ENCODE assay signal across 9 mouse cellular contexts in the genomic region with DNA sequence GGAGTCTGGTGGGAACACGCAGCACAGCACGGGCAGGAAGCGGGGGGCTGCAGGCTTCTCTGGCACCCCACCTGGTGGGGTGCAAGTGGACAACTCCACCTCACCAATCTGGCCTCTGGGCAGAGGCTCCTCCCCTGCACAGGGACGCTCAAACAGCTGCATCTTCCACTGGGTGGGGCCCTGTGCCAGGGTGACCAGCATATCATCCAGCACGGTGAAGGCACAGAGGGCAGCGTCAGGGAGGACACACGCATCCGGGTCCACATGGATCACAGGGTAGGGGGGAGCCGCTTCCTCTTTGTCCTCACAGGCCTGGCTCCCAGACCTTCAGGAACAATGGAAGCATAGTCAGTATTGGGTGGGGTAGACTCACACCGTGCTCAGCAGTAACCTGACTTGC. TPM values are rescaled to one million over a fixed set of nuclear protein-coding genes. Genes with fewer than 3 reads are reported as not detected.
DNase-seq lines count a peak whose midpoint lies in the region; ATAC-seq lines count a peak whose summit lies in the region.
"Had no signal": no experiment of that assay in that cellular context is flagged by ENCODE, and none has a peak within 500 bp of the region (broad histone marks: within the 10 kb centered on the region; RNA-seq: fewer than 3 reads in every experiment).

No protein-coding gene starts in this region.

- H3K27ac ChIP-seq in liver, embryonic 11.5 days (ENCODE audit: low read depth, low read length) = no peak overlapping the region
- H3K27ac ChIP-seq in forebrain, embryonic 10.5 days = peak overlapping the region; percentile 9; the same call in 1 of the 2 replicates
- no peak overlapping the region for H3K27ac ChIP-seq in intestine, embryonic 15.5 days
- H3K27ac ChIP-seq in neural tube, embryonic 13.5 days (replicated peaks) = peak overlapping the region; percentile 83; the same call in 1 of the 2 replicates

- peak overlapping the region; percentile 76 for H3K4me3 ChIP-seq in liver, embryonic 11.5 days (ENCODE audit: low read depth, low read length)
- H3K4me3 ChIP-seq in forebrain, embryonic 10.5 days = peak overlapping the region; percentile 81
- H3K4me3 ChIP-seq in intestine, embryonic 15.5 days (replicated peaks) = peak overlapping the region; percentile 83
- peak overlapping the region; percentile 88 for H3K4me3 ChIP-seq in neural tube, embryonic 13.5 days

- no peaks in the 10 kb centered on the region for H3K9me3 ChIP-seq in liver, embryonic 11.5 days (ENCODE audit: control insufficient read depth, low read length)
- no peaks in the 10 kb centered on the region for H3K9me3 ChIP-seq in forebrain, embryonic 10.5 days
- H3K9me3 ChIP-seq in intestine, embryonic 15.5 days = no peaks in the 10 kb centered on the region
- H3K9me3 ChIP-seq in neural tube, embryonic 13.5 days = no peaks in the 10 kb centered on the region

- peak overlapping the region; percentile 23; the same call in 1 of the 2 replicates for H3K9ac ChIP-seq in liver, embryonic 11.5 days (ENCODE audit: low read depth, low read length)
- H3K9ac ChIP-seq in intestine, embryonic 15.5 days = peak overlapping the region; percentile 79; the same call in 1 of the 2 replicates
- peak overlapping the region; percentile 87 for H3K9ac ChIP-seq in neural tube, embryonic 13.5 days

- H3K36me3 ChIP-seq in liver, embryonic 11.5 days (ENCODE audit: control insufficient read depth, insufficient read depth, low read length) = peaks cover 35% of the 10 kb centered on the region
- H3K36me3 ChIP-seq in forebrain, embryonic 10.5 days (replicated peaks) = peaks cover 76% of the 10 kb centered on the region
- H3K36me3 ChIP-seq in intestine, embryonic 15.5 days = peaks cover 52% of the 10 kb centered on the region
- peaks cover 74% of the 10 kb centered on the region for H3K36me3 ChIP-seq in neural tube, embryonic 13.5 days

- peak overlapping the region; percentile 98 for H3K4me2 ChIP-seq in liver, embryonic 11.5 days
- H3K4me2 ChIP-seq in intestine, embryonic 15.5 days (replicated peaks) = peak overlapping the region; percentile 94
- H3K4me2 ChIP-seq in neural tube, embryonic 13.5 days = peak overlapping the region; percentile 95

- DNase-seq in liver, embryonic 11.5 days (ENCODE audit: low spot score) = peak; percentile 29
- DNase-seq in liver = no peak
- no peak for DNase-seq in forebrain, embryonic 10.5 days (ENCODE audit: extremely low spot score, low spot score)
- DNase-seq in cerebellum, adult 9-10 months = no peak
- no peak for DNase-seq in gastrocnemius, postnatal 25 days
- DNase-seq in T-cell, adult 2 months (ENCODE audit: low spot score) = no peak
- DNase-seq: thymus, adult 18-20 months had no signal

- ATAC-seq in liver, embryonic 11.5 days (replicated peaks; ENCODE audit: low FRiP score) = no peak
- ATAC-seq in intestine, embryonic 15.5 days = no peak
- no peak for ATAC-seq in neural tube, embryonic 13.5 days (ENCODE audit: low read depth)

- 77% methylated on average over 10 of the region's 10 CpGs for WGBS in liver, embryonic 11.5 days
- 83% methylated on average over 10 of the region's 10 CpGs for WGBS in forebrain, embryonic 10.5 days
- 66% methylated on average over 10 of the region's 10 CpGs for WGBS in intestine, embryonic 15.5 days
- WGBS in neural tube, embryonic 13.5 days = 73% methylated on average over 10 of the region's 10 CpGs

- peaks cover 13% of the 10 kb centered on the region for H3K4me1 ChIP-seq in liver, embryonic 11.5 days (replicated peaks; ENCODE audit: control insufficient read depth, insufficient read depth, low read length)
- H3K4me1 ChIP-seq in forebrain, embryonic 10.5 days = peaks cover 30% of the 10 kb centered on the region
- peaks cover 23% of the 10 kb centered on the region for H3K4me1 ChIP-seq in intestine, embryonic 15.5 days (replicated peaks)
- peaks cover 32% of the 10 kb centered on the region for H3K4me1 ChIP-seq in neural tube, embryonic 13.5 days (replicated peaks)

- no peaks in the 10 kb centered on the region for H3K27me3 ChIP-seq in liver, embryonic 11.5 days (replicated peaks; ENCODE audit: control insufficient read depth, insufficient read depth, low read length)
- H3K27me3 ChIP-seq in forebrain, embryonic 10.5 days (ENCODE audit: poor library complexity, severe bottlenecking) = no peaks in the 10 kb centered on the region
- H3K27me3 ChIP-seq in intestine, embryonic 15.5 days (replicated peaks) = no peaks in the 10 kb centered on the region
- no peaks in the 10 kb centered on the region for H3K27me3 ChIP-seq in neural tube, embryonic 13.5 days

RNA-seq across cellular contexts. Expression of a gene that starts 1.2 kb away (rescaled TPM):
- 22.8 and 23.2 TPM in 2 replicates for polyA plus RNA-seq in liver, embryonic 11.5 days (2014; fragmentation: Nextera tagmentation; extraction: Ambion mirVana)
- polyA plus RNA-seq in forebrain, embryonic 10.5 days (2016; fragmentation: Nextera tagmentation; extraction: Ambion mirVana) = 33.8 and 36.0 TPM in 2 replicates
- polyA plus RNA-seq in intestine, embryonic 15.5 days (2015; fragmentation: Nextera tagmentation; extraction: Ambion mirVana) = 24.2 and 29.4 TPM in 2 replicates
- 53.9 and 59.7 TPM in 2 replicates for polyA plus RNA-seq in neural tube, embryonic 13.5 days (2015; fragmentation: Nextera tagmentation; extraction: Ambion mirVana)
- 10 to 100 TPM; 14.0 to 16.5 TPM for total RNA-seq in gastrocnemius, postnatal 25 days (2021)

RNA-seq across cellular contexts. Expression of a gene that starts 16.0 kb away (rescaled TPM):
- polyA plus RNA-seq in liver, embryonic 11.5 days (2014; fragmentation: Nextera tagmentation; extraction: Ambion mirVana) = 0.29 TPM in 1 of 2 replicates, not detected in the other
- 0.32 TPM in 1 of 2 replicates, not detected in the other for polyA plus RNA-seq in forebrain, embryonic 10.5 days (2016; fragmentation: Nextera tagmentation; extraction: Ambion mirVana)
- 0.18 TPM in 1 of 2 replicates, not detected in the other for polyA plus RNA-seq in intestine, embryonic 15.5 days (2015; fragmentation: Nextera tagmentation; extraction: Ambion mirVana)
- 1.3 and 1.5 TPM in 2 replicates for polyA plus RNA-seq in neural tube, embryonic 13.5 days (2015; fragmentation: Nextera tagmentation; extraction: Ambion mirVana)
- under 1 TPM; 0.29 to 0.31 TPM for total RNA-seq in gastrocnemius, postnatal 25 days (2021)

RNA-seq across cellular contexts. Expression of a gene that starts 29.0 kb away (rescaled TPM):
- 1,592 and 1,704 TPM in 2 replicates for polyA plus RNA-seq in liver, embryonic 11.5 days (2014; fragmentation: Nextera tagmentation; extraction: Ambion mirVana)
- 2,559 and 2,733 TPM in 2 replicates for polyA plus RNA-seq in forebrain, embryonic 10.5 days (2016; fragmentation: Nextera tagmentation; extraction: Ambion mirVana)
- polyA plus RNA-seq in intestine, embryonic 15.5 days (2015; fragmentation: Nextera tagmentation; extraction: Ambion mirVana) = 2,607 and 2,658 TPM in 2 replicates
- polyA plus RNA-seq in neural tube, embryonic 13.5 days (2015; fragmentation: Nextera tagmentation; extraction: Ambion mirVana) = 3,932 and 3,979 TPM in 2 replicates
- total RNA-seq in gastrocnemius, postnatal 25 days (2021) = 100 to 1,000 TPM; 236 to 249 TPM

Comparison
In these comparisons a context has a peak if more than half of its experiments do, and no peak if none do; other contexts are left out.
1. H3K27ac ChIP-seq: peak in forebrain, embryonic 10.5 days (single experiment) and neural tube, embryonic 13.5 days (single experiment); none in liver, embryonic 11.5 days (single experiment) and intestine, embryonic 15.5 days (single experiment).
2. H3K9ac ChIP-seq: peak in every context shown above with its lines; median percentile 87 in neural tube, embryonic 13.5 days; 79 in intestine, embryonic 15.5 days; 23 in liver, embryonic 11.5 days.
3. Peak in every context shown above with its lines, with median percentiles within 50 percentile points of each other: H3K4me2 ChIP-seq and H3K4me3 ChIP-seq.